Mouse (Mus musculus) retina, postnatal 1 day (tissue): ENCODE measurements around the gene Dyrk1a.

Experiments
- DNase-seq: peaks from one replicate; pipeline ENCODE4 v3.0.0-alpha.2; 2012

Gene Dyrk1a

GRCm38 (mm10) chr16:94569229-94570176 lies at the start of gene Dyrk1a:
TSS of gene Dyrk1a (plus strand) at chr16:94570010.
- DNase-seq: peak; percentile 100

- no peak for DNase-seq
Measured at GRCm38 (mm10) chr16:94523594-94524377, 46.0 kb upstream of the Dyrk1a start.

GRCm38 (mm10) chr16:94524691-94525090 lies 45.1 kb upstream of the Dyrk1a start:
- DNase-seq: no peak

GRCm38 (mm10) chr16:94525955-94526343 lies 43.9 kb upstream of the Dyrk1a start:
- DNase-seq: no peak

- DNase-seq: peak; percentile 99
Measured at GRCm38 (mm10) chr16:94526344-94527151, 43.3 kb upstream of the Dyrk1a start, which contains the start of gene Vps26c. TSS of gene Vps26c (minus strand) at chr16:94526830.

- no peak for DNase-seq
Measured at GRCm38 (mm10) chr16:94527152-94527534, 42.7 kb upstream of the Dyrk1a start.

GRCm38 (mm10) chr16:94527546-94527945 lies 42.3 kb upstream of the Dyrk1a start:
- no peak for DNase-seq

GRCm38 (mm10) chr16:94531268-94531667 lies 38.5 kb upstream of the Dyrk1a start:
- no peak for DNase-seq

- no peak for DNase-seq
Measured at GRCm38 (mm10) chr16:94533679-94534078, 36.1 kb upstream of the Dyrk1a start.

- DNase-seq: no peak
Measured at GRCm38 (mm10) chr16:94535716-94536115, 34.1 kb upstream of the Dyrk1a start.

- DNase-seq: no peak
Measured at GRCm38 (mm10) chr16:94536417-94537158, 33.2 kb upstream of the Dyrk1a start.

- DNase-seq: no peak
Measured at GRCm38 (mm10) chr16:94537159-94537527, 32.7 kb upstream of the Dyrk1a start.

- no peak for DNase-seq
Measured at GRCm38 (mm10) chr16:94540140-94540539, 29.7 kb upstream of the Dyrk1a start.

GRCm38 (mm10) chr16:94542898-94543297 lies 26.9 kb upstream of the Dyrk1a start:
- no peak for DNase-seq

- DNase-seq: peak; percentile 25
Measured at GRCm38 (mm10) chr16:94544540-94545105, 25.2 kb upstream of the Dyrk1a start.

GRCm38 (mm10) chr16:94545781-94546562 lies 23.8 kb upstream of the Dyrk1a start:
- DNase-seq: no peak

GRCm38 (mm10) chr16:94549813-94550212 lies 20.0 kb upstream of the Dyrk1a start:
- no peak for DNase-seq

GRCm38 (mm10) chr16:94551934-94552333 lies 17.9 kb upstream of the Dyrk1a start:
- DNase-seq: peak; percentile 40

GRCm38 (mm10) chr16:94555346-94555745 lies 14.5 kb upstream of the Dyrk1a start:
- no peak for DNase-seq

- DNase-seq: no peak
Measured at GRCm38 (mm10) chr16:94556228-94556627, 13.6 kb upstream of the Dyrk1a start.

GRCm38 (mm10) chr16:94559282-94559681 lies 10.5 kb upstream of the Dyrk1a start:
- DNase-seq: no peak
